Mouse (Mus musculus) telencephalon, adult 2 months (tissue): Measurements from ENCODE around the gene Lcp1.

Experiments used
- DNase-seq: peaks from one replicate; pipeline ENCODE4 v3.0.0-alpha.2; 2011; ENCODE audit warnings: low read depth, low spot score

Gene Lcp1

GRCm38 (mm10) chr14:75279716-75280115 lies 148.8 kb downstream of the Lcp1 start:
- DNase-seq: no peak

DNA sequence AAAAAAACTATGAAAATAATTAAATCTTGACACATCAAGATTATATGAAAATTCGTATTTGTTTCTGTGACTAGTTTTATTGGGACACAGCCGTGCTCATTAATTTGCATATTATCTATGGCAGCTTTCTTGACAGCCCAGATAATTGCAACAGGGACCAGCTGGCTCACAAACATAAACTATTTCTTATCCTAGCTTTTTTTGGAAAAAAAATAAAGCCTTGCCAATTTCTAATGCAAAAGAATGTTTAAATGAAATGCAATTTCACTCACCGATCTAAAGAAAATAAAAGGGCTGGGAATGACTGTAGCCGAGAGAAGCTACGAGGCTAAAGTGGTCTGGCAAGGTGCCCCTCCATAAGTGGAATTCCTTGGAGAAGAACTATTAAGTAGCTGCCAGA lies 149.5 kb downstream of the Lcp1 start:
- DNase-seq: no peak
